Mouse (Mus musculus): ENCODE results near the gene Ppp2r5d. TPM values are rescaled to one million over a fixed set of nuclear protein-coding genes. Genes with fewer than 3 reads are reported as not detected.
A peak's percentile ranks its signal among the peaks of the same experiment; 100 is the strongest.

Ppp2r5d gene
- polyA plus RNA-seq, 1 experiment from 2014 or later: 144 TPM

GRCm38 (mm10) chr17:46711612-46712271 lies 6.8 kb upstream of the Ppp2r5d start:
- peaks cover 38% of the 10 kb centered on the region for H3K36me3 ChIP-seq (replicated peaks)
- peak overlapping the region; percentile 87 for H3K27ac ChIP-seq
- peaks cover 30% of the 10 kb centered on the region for H3K4me1 ChIP-seq
- H3K9me3 ChIP-seq: no peaks in the 10 kb centered on the region
- no peaks in the 10 kb centered on the region for H3K27me3 ChIP-seq (ENCODE audit: poor library complexity, severe bottlenecking)
- WGBS: under 1% methylated on average over 76 of the region's 76 CpGs
- peak overlapping the region; percentile 97 for H3K4me3 ChIP-seq
- no peak for DNase-seq (ENCODE audit: extremely low spot score, low spot score)

GRCm38 (mm10) chr17:46710959-46711597 lies 6.2 kb upstream of the Ppp2r5d start, which contains the start of gene Pex6:
Gene Pex6 (plus strand): TSS chr17:46711463.
- Histone ChIP-seq H3K36me3 (replicated peaks) (peaks cover 32% of the 10 kb centered on the region), H3K9me3 (no peaks in the 10 kb centered on the region), H3K27me3 (ENCODE audit: poor library complexity, severe bottlenecking) (no peaks in the 10 kb centered on the region), H3K4me3 (peak within 1 kb of the TSS; percentile 97), H3K27ac (peak within 1 kb of the TSS; percentile 87), H3K4me1 (peaks cover 37% of the 10 kb centered on the region)
- WGBS: 7% methylated on average over 36 of the region's 36 CpGs
- DNase-seq (ENCODE audit: extremely low spot score, low spot score): peak; percentile 94

- Histone ChIP-seq H3K9me3 (no peaks in the 10 kb centered on the region), H3K27me3 (ENCODE audit: poor library complexity, severe bottlenecking) (no peaks in the 10 kb centered on the region), H3K4me1 (peaks cover 57% of the 10 kb centered on the region), H3K36me3 (replicated peaks) (peaks cover 8% of the 10 kb centered on the region), H3K4me3 (peak overlapping the region; percentile 94; the same call in 1 of the 2 replicates), H3K27ac (no peak overlapping the region)
- 93% methylated on average over 14 of the region's 14 CpGs for WGBS
- no peak for DNase-seq (ENCODE audit: extremely low spot score, low spot score)
These were observed 1.6 kb upstream of the Ppp2r5d start for GRCm38 (mm10) chr17:46706375-46707089.

GRCm38 (mm10) chr17:46703971-46704886 lies 682 bp downstream of the Ppp2r5d start:
- peaks cover 31% of the 10 kb centered on the region for H3K36me3 ChIP-seq (replicated peaks)
- peak overlapping the region; percentile 94 for H3K4me3 ChIP-seq
- DNase-seq (ENCODE audit: extremely low spot score, low spot score): no peak
- H3K9me3 ChIP-seq: no peaks in the 10 kb centered on the region
- WGBS: 5% methylated on average over 40 of the region's 41 CpGs
- peaks cover 55% of the 10 kb centered on the region for H3K4me1 ChIP-seq
- peak overlapping the region; percentile 96 for H3K27ac ChIP-seq
- no peaks in the 10 kb centered on the region for H3K27me3 ChIP-seq (ENCODE audit: poor library complexity, severe bottlenecking)

- peak overlapping the region; percentile 94 for H3K4me3 ChIP-seq
- H3K27ac ChIP-seq: 0 out of 2 replicates have a peak overlapping the region, but pooled peaks have one; percentile 66
- DNase-seq (ENCODE audit: extremely low spot score, low spot score): no peak
- peaks cover 48% of the 10 kb centered on the region for H3K36me3 ChIP-seq (replicated peaks)
- H3K4me1 ChIP-seq: peaks cover 55% of the 10 kb centered on the region
- H3K27me3 ChIP-seq (ENCODE audit: poor library complexity, severe bottlenecking): no peaks in the 10 kb centered on the region
- 85% methylated on average over 5 of the region's 5 CpGs for WGBS
- H3K9me3 ChIP-seq: no peaks in the 10 kb centered on the region
These were observed 2.4 kb downstream of the Ppp2r5d start for GRCm38 (mm10) chr17:46702506-46702905.

GRCm38 (mm10) chr17:46702100-46702499 lies 2.8 kb downstream of the Ppp2r5d start:
- peak overlapping the region; percentile 16; the same call in 1 of the 2 replicates for H3K4me3 ChIP-seq

DNA sequence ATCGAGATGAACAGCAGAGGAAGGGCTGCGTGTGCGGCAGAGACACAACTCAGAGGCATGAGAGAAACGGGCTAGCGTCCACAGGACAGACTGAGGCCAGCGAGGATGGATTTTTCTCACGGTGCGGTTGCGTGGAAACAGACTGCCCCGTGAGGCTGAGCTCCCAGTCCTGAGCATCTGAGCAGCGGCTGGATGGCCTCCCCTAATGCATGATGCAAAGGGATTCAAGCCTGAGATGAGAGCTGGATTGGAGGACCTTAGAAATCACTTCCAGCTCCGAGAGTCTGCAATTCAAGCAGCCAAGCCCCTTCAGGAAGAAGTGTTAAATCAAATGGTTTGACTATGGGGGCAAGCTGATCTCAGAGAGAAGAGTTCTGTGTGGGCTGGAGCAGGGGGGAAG lies 3.4 kb downstream of the Ppp2r5d start:
- Histone ChIP-seq H3K27ac (no peak overlapping the region), H3K36me3 (replicated peaks) (peaks cover 58% of the 10 kb centered on the region), H3K4me1 (peaks cover 49% of the 10 kb centered on the region), H3K9me3 (no peaks in the 10 kb centered on the region), H3K27me3 (ENCODE audit: poor library complexity, severe bottlenecking) (no peaks in the 10 kb centered on the region), H3K4me3 (no peak overlapping the region)
- WGBS: 87% methylated on average over 12 of the region's 12 CpGs
- DNase-seq (ENCODE audit: extremely low spot score, low spot score): no peak

More at GRCm38 (mm10) chr17:46702100-46702499, 2.8 kb downstream of the Ppp2r5d start:
- Histone ChIP-seq H3K9me3 (no peaks in the 10 kb centered on the region), H3K4me1 (peaks cover 55% of the 10 kb centered on the region), H3K36me3 (replicated peaks) (peaks cover 52% of the 10 kb centered on the region), H3K27me3 (ENCODE audit: poor library complexity, severe bottlenecking) (no peaks in the 10 kb centered on the region), H3K27ac (no peak overlapping the region)
- no peak for DNase-seq (ENCODE audit: extremely low spot score, low spot score)
- WGBS: 90% methylated on average over 12 of the region's 12 CpGs

DNA sequence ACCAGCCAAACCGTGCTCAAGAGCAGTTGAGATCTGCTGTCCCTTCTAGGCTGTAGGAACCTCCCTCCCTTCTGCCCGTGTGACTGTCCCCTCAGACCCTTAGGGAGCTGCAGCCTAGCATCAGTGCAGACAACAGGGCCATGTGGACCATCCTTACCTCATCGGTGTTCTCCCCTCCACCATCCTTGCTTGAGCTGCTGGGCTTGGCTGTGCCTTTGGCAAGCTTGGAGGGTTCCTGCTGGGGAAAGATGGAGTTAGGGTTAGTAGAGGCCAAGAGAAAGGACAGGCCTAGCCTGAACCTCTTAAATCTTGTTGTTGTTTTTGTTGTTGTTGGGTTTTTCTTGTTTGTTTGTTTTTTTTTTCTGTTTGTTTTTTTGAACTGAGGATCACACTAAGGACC lies 5.0 kb downstream of the Ppp2r5d start:
- DNase-seq (ENCODE audit: extremely low spot score, low spot score): no peak
- peaks cover 36% of the 10 kb centered on the region for H3K4me1 ChIP-seq
- H3K9me3 ChIP-seq: no peaks in the 10 kb centered on the region
- no peak overlapping the region for H3K27ac ChIP-seq
- peaks cover 72% of the 10 kb centered on the region for H3K36me3 ChIP-seq (replicated peaks)
- H3K4me3 ChIP-seq: no peak overlapping the region
- H3K27me3 ChIP-seq (ENCODE audit: poor library complexity, severe bottlenecking): no peaks in the 10 kb centered on the region
- 91% methylated on average over 3 of the region's 3 CpGs for WGBS

GRCm38 (mm10) chr17:46699245-46699644 lies 5.7 kb downstream of the Ppp2r5d start:
- H3K36me3 ChIP-seq (replicated peaks): peaks cover 76% of the 10 kb centered on the region
- no peak for DNase-seq (ENCODE audit: extremely low spot score, low spot score)
- WGBS: 92% methylated on average over 5 of the region's 5 CpGs

GRCm38 (mm10) chr17:46698515-46698914 lies 6.4 kb downstream of the Ppp2r5d start:
- Histone ChIP-seq H3K36me3 (replicated peaks) (peaks cover 83% of the 10 kb centered on the region), H3K9me3 (no peaks in the 10 kb centered on the region), H3K27ac (no peak overlapping the region), H3K4me1 (peaks cover 32% of the 10 kb centered on the region), H3K27me3 (ENCODE audit: poor library complexity, severe bottlenecking) (no peaks in the 10 kb centered on the region), H3K4me3 (no peak overlapping the region)
- DNase-seq (ENCODE audit: extremely low spot score, low spot score): no peak
- WGBS: 92% methylated on average over 6 of the region's 6 CpGs

More at GRCm38 (mm10) chr17:46699245-46699644, 5.7 kb downstream of the Ppp2r5d start:
- H3K9me3 ChIP-seq: no peaks in the 10 kb centered on the region
- H3K27me3 ChIP-seq (ENCODE audit: poor library complexity, severe bottlenecking): no peaks in the 10 kb centered on the region
- H3K4me3 ChIP-seq: no peak overlapping the region
- no peak overlapping the region for H3K27ac ChIP-seq
- H3K4me1 ChIP-seq: peaks cover 40% of the 10 kb centered on the region

DNA sequence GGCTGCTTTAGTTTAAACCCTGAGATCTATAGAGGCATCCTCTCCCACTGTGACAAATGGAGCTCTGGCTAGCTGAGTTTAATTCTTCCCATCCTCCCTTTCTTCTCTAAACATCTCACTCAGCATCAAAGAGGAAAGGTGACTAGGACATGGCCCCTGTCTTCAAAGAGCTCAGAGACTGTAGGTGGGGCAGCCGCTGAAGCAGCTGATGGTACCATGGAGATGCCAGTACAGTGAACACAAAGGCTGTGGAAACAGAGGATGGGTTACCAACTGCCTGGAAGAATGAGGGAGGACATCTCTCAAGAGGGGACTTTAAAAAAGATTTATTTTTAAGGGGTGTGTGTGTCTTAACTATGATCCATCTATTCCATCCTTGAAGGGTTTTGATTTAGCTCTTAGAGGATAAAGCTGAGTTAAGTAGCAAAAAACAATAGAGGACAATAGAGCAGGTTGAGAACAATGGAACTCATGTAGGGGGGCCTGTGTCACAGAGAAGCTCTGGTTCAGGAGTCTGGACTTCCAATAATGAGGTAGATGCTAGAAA lies 10.3 kb downstream of the Ppp2r5d start:
- Histone ChIP-seq H3K9me3 (no peaks in the 10 kb centered on the region), H3K27ac (no peak overlapping the region), H3K36me3 (replicated peaks) (peaks cover 91% of the 10 kb centered on the region), H3K27me3 (ENCODE audit: poor library complexity, severe bottlenecking) (no peaks in the 10 kb centered on the region), H3K4me3 (no peak overlapping the region), H3K4me1 (peaks cover 7% of the 10 kb centered on the region; the same call in 1 of the 2 replicates)
- 98% methylated on average over 1 of the region's 1 CpGs for WGBS
- DNase-seq (ENCODE audit: extremely low spot score, low spot score): no peak

DNA sequence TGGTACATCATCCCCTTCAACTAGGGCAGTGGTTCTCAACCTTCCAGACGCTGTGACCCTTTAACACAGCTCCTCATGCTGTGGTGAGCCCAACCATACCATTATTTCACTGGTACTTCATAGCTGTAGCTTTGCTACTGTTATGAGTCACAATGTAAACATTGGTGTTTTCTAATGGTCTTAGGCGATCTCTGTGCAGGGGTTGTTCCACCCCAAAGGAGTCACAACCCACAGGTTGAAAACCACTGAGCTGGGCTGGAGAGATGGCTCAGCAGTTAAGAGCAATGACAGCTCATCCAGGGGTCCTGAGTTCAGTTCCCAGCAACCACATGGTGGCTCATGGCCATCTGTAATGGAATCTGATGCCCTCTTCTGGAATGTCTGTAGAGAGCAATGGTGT lies 13.5 kb downstream of the Ppp2r5d start:
- WGBS: 88% methylated on average over 2 of the region's 2 CpGs
- Histone ChIP-seq H3K4me3 (no peak overlapping the region), H3K4me1 (peaks cover 7% of the 10 kb centered on the region; the same call in 1 of the 2 replicates), H3K36me3 (replicated peaks) (peaks cover 85% of the 10 kb centered on the region), H3K27me3 (ENCODE audit: poor library complexity, severe bottlenecking) (no peaks in the 10 kb centered on the region), H3K9me3 (no peaks in the 10 kb centered on the region), H3K27ac (no peak overlapping the region)
- DNase-seq (ENCODE audit: extremely low spot score, low spot score): no peak

All from forebrain, embryonic 10.5 days (tissue).